Mouse (Mus musculus): ENCODE measurements around the gene Slc15a5.

The Slc15a5 gene

DNA sequence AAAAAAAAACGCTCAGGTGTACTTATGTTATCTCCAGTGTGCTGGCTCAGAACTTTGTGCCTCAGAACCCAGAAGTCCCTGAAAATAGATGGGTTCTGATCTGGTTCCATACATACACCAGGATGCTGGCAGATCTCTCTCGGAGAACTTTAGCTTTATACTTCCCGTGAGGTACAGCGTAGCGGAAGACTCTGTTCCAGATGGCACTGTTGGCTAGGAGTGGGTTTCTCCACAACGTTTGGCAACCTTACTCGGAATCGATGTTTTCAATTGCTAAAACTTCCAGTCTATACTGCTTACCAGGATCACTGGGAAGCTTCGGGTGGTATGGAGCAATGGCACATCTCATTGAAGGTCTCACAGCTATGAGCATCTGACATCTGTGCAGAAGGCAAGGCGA is 9.8 kb downstream of the Slc15a5 start:
- intact Hi-C loops (cut with DNase I): no loop called here

DNA sequence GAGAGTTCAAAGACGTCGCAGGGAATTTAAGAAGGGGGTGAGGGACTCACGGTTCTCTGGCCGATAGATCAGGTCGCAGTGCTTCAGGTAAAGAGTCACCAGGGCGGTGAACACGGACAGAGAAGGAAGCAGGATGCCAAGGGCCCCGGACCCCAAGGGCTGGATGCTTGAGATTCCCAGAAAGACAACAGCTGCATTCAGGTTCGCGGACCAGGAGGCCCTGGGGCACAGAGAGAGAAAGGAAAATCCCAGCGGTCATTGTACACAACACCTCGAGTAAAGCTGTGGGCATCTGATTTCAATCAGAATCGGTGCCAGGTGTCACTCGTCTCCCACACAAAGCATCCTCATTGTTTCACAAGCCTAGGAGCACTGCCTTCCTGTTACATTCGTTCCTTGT is 24.1 kb downstream of the Slc15a5 start:
- intact Hi-C loops (cut with DNase I): no loop called here

DNA sequence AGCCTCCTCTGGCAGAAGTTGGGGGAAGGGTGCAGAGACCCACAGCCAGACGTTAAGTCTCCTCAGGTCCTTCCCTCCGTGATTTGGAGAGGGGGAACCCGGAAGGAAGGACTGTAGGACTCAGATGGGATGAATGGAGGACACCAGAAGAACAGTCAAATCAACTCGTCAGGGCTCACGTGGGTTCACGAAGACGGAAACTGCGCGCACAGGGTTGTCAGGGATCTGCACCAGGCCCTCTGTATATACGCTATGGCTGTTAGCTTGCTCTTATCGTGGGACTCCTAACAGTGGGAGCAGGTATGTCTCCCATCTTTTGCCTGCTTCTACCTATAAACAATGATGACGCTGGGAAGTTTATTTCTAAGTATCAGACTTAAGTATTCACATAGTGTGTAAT is 24.8 kb downstream of the Slc15a5 start:
- intact Hi-C loops (cut with DNase I): no loop called here

DNA sequence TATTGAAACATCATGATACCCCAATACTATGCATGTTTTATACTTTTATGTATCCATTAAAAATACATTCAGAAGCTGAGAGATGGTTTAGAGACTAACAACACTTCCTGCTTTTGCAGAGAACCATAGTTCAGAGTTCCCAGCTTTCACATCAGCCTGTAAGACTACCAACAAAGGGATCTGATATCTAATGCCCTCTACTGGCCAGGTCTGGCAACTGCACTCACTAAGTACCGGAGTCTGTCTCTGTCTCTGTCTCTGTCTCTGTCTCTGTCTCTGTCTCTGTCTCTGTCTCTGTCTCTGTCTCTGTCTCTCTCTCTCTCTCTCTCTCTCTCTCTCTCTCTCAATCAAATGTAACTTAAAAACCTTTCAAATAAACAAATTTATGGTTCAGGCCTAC is 25.6 kb downstream of the Slc15a5 start:
- intact Hi-C loops (cut with DNase I): no loop called here

DNA sequence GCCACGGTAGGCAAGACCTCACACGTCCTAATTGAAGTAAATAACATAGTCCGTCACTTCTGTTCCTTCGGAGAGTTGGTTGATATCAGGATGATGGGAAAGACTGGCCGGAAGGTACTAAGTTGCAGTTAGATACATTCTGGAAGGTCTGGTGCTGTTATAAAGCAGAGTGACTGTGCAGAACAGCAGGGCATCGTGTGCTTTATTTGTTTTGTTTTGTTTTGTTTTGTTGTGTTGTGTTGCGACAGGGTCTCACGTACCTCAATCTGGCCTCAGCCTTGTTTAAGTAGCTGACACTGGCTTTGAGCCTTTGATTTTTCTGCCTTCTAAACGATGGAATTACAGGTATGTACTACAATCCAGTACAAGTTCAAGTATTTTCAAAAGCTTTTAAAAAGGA is 26.0 kb downstream of the Slc15a5 start:
- intact Hi-C loops (cut with DNase I): no loop called here

DNA sequence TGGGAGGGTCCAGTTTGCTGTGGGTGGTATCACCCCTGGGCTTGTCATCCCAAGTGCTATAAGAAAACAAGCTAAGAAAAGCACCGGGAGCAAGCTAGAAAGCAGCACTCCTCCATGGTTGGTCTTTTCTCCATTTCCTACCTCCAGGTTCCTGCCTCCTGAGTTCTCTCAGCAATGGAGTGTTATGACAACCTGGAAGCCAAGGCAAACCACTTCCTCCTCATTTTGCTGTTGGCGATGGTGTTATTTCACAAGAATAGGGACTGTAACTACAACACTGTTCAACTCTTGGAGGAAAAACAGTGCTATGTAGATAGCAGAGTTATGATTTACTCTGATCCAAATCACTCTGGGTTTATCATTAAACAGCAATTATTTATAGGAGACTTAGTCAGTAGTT is 34.4 kb downstream of the Slc15a5 start:
- intact Hi-C loops (cut with DNase I): no loop called here

DNA sequence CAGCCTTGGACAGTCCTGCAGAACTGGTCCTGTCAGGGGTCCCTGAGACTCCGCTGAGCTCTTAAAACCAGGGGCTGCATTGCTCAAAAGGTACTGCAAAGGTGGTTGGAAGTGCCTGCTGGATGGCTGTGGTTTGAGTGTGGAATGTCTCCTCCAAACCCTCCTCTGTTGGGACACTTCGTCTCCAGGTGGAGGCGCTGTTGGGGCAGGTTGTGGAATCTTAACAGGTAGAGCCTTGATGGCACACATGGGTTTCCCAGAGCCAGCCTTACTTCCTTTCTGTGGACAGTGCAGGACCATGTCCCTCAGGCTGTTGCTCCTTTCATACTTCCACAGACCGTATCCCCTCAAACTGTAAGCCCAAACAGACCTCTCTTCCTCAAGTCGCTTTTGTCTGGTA is 36.8 kb downstream of the Slc15a5 start:
- intact Hi-C loops (cut with DNase I): no loop called here

DNA sequence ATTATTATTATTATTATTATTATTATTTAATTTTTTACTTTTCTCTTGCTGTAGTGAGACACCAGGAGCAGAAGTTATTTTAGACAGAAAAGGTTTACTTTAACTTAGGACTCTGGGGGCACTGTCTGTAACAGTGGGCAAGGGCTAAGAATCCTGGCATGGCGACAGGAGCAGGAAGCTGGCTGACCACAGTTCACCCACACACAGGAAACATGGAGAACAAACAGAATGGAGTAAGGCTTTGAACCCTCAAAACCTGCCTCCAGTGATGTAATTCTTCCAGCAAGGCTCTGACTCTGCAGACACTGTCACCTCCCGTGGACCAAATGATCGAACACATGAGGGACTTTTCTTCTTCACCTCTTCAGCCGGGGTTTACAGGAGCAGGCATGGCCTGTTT is 37.9 kb downstream of the Slc15a5 start:
- intact Hi-C loops (cut with DNase I): no loop called here

DNA sequence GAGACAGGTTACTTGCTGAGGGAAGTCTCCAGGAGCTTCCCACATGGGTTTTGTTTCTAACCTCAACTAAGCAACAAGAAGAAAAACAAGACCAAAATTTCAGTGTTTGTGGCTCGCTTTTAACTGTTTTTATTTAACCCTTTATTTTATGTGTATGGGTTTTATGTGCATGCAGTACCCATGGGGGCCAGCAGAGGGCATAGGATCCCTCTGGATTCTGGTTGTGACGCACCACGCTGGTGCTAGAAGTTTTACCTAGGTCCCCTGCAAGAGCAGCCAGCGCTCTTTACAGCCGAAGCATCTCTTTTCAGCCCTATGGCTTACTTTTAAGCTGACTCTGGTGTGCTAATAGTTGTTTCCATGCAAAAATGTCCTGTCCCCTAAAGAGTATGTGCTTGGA is 42.1 kb downstream of the Slc15a5 start:
- intact Hi-C loops (cut with DNase I): no loop called here

DNA sequence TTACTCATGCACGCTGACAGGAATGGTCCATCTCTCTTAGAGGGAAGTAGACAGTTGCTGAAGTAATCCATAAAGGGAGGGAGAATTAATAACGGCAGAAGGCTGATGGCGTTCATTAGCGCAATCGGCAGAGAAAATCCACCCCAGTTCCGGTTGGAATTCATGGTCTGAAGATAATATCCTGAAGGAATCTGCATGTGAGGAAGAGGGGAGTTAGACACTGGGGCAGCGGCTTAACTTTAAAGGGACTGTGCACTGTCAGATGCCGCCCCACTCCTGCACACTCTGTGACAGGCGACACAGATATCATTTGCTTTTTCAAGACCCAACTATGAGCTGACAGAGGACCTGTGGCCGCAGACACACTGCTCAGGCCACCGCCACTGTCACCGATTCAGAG is 42.8 kb downstream of the Slc15a5 start:
- intact Hi-C loops (cut with DNase I): no loop called here

DNA sequence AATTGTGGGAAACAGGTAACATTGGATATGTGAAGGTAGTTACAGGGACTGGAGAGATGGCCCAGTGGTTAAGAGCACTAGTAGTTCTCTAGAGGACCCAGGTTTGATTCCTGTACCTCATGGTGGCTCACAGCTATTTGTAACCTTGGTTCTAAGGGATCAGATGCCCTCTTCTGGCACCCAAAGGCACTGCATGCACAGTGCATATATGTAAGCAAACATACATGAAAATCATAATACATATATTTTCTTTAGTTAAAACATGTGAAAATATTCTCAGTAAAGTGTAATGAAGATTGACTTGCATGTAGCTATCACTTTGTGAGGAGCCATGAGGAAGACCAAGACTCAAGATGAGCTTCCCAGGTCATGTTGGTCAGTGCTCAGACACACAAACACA is 62.8 kb downstream of the Slc15a5 start:
- intact Hi-C loops (cut with DNase I): no loop called here

DNA sequence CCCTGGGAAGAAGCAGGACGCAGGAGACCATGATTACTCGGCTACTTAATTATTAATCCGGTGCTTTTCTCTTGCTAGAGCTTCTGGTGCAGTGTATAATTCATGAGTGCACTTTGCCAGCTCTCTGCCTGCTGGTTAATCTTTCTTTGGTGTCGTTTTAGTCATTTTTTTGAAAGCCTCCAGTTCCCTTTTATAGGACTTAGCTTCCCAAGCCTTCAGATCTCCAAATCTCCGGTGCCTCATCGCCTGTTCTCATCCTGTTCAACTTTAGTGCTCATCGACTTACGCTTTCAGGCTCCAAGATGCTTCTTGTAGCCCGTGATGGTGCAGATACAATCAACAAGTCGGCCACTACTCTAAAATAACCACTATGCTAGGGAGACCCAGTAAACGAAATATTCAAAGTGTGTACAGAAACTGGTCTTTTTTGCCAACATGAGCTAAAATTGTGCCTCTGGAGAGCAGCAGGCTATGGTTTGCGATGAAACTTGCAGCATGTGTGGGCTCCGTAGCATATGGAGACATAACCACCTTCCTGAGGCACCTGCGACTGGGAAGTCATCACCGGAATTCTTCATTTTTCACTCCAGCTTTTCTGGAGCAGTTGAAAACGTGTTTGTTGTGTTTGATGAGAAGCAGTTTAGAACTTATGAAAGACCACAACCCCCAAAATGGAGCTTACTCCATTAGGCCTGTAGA is 64.6 kb downstream of the Slc15a5 start:
- intact Hi-C loops (cut with DNase I): no loop called here

DNA sequence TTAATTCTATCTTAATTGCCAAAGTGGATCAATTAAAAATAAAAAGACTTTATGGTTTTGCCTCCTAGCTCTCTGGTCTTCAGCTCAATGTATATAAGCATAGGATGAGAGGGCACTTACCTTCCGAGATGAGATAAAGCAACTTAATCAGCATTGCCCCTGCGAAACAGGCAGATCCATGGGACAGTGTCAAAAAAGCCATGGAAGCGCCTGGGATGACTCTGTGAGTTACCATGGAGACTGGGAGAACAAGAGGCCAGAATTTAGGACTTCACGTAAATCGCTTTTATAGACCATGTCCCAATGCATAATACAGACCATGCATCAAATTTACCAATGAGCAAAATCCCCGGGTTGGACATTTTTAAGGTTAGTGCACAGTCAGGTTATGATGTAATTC is 67.8 kb downstream of the Slc15a5 start:
- intact Hi-C loops (cut with DNase I): no loop called here

DNA sequence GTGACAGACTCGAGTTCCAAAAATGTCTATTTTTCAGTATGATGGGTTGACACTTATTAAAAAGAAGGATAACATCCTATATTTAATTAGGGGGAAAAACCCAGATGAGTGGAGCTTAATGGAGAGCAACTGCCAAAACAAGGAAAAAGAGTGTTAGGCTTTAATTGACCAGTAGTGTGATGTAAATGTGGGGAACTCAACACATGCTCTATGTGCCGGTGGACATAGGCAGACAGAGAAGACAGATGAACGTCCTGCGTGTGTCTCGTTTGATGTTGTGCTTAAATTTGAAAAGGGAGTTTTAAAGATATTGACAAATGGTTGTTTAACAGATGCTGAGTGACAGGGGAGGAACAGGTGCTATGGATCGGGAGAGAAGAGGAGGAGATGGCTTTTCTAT is 72.0 kb downstream of the Slc15a5 start:
- intact Hi-C loops (cut with DNase I): no loop called here

DNA sequence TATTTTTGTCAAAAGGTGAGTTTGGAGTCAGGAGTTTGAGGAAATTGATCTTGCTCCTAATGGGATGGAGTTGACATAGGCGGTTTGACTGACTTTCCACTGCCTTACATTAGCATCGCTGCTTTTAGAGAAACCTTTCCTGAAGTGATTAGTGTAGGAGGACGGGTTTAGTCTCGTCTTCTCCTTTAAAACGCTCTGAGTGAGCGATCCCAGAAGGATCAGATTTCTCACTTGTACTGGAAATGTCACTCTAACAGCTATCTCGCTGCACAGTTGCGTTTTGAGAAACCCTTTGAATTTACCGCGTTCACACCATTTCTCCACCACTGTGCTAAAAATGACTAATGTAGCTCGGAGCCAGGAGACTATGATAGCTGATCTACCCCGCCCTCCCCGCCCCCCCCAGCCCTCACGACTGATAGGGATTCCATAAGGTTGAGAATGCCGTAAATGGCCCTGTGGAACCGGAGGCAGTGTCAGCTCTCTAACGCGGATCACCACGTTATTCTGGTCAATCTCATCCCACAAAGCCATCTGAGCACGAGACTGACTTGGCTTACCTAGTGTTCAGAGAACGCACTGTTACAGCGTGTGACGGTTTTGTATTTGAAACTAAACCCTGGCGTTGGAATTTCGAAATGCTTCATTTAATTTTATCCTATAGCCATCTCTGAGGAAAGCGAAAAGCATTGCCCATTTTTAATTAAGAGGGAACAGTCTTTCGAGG is 73.0 kb downstream of the Slc15a5 start:
- intact Hi-C loops (cut with DNase I): no loop called here

DNA sequence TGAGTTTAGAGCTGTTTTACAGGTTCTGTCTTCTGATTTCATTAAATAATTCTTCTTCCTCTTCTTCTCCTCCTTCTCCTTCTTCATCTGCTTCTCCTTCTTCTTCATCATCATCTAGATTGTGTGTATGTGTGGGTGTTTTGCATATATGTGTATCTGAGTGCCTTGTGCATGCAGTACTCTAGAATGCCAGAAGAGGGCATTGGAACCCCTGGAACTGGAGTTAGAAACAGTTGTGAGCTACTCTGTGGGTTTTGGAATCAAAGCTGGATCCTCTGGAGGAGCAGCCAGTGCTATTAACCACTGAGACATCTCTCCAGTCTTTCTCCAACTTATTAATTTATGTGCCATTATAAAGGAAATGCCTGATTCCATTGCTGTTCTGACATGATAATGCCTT is 89.9 kb downstream of the Slc15a5 start:
- intact Hi-C loops (cut with DNase I): loop anchor here (5.0 kb wide), 1 partner anchor 162 kb away; no protein-coding TSS in a partner anchor

DNA sequence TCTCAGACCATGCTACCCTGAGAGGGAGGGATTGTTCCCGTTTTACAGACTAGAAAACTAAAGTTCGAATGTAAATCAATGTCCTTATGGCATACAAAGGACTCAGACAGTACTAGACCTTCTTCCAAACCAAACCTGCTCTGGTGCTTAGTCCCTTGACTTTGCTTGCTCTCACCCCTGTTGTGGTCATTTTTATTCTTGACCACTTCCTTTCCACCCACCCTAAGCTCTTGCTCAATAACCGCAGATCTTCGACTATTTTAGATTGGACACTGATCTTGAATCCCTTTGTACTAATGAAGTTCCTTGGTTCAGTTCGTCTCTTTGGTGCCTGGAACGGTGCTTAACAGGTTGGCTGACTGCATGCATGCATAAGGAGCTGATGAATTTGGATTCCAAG is 94.5 kb downstream of the Slc15a5 start:
- intact Hi-C loops (cut with DNase I): loop anchor here (5.0 kb wide), 1 partner anchor 167 kb away; no protein-coding TSS in a partner anchor

DNA sequence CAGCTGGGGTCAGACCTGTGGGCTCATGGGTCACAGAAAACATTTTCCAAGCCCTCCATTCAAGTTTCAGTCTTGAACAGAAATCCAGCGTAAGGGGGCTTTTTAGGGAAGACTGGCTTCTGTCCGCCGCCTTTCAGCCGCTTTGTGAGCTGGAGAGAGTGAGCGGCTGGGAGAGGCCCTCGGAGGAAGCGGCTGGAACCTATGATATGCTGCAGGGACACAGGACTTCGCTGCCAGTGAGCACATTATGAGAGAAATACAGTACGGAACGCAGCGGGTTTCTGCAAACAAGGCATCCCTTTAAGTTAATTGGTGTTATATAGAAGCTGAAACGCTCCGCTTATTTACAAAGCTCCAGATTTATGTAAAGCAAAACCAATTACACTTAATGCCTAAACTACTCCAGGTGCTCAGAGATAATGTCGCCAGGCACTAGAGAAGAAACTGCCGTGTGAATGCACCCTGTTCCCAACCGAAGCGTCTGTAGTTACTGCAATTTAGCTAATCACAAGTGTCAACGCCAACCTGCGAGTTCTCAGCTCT is 97.5 kb downstream of the Slc15a5 start:
- intact Hi-C loops (cut with DNase I): no loop called here

DNA sequence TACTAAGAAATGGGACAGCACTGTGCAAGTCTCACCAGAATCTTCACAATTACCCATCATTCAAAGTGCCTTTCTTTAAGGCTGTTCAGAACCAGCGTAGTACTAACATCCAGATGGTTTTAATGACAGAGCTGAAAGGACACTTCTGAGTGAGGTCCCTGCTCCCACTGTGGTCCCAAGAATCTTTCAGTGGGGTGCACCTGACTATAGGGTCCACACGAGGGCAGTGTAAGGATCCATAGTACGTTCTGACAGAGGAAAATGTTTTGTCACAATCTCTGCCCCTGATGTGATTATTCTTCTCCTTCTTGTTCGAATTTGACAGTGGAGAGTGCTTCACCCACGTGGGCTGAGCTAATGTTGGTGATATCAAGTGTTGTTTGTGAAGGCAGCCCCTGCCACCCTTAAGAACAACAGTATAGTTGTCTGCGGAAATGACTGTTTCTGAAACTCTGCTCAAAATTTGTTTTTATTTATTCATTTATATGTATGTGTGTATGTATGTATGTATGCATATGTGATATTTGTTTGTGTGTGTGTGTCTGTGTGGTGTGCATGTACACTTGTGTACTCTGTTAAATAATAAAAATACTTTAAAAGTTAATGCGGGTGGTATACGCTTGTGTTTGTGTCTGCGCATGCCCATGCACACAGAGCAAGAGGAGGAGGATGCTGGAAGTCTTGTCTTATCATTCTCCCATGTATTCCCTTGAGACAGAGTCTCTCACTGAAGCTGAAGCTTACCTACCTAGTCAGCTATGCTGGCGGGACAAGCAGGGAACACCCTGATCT is 98.6 kb downstream of the Slc15a5 start:
- intact Hi-C loops (cut with DNase I): no loop called here

DNA sequence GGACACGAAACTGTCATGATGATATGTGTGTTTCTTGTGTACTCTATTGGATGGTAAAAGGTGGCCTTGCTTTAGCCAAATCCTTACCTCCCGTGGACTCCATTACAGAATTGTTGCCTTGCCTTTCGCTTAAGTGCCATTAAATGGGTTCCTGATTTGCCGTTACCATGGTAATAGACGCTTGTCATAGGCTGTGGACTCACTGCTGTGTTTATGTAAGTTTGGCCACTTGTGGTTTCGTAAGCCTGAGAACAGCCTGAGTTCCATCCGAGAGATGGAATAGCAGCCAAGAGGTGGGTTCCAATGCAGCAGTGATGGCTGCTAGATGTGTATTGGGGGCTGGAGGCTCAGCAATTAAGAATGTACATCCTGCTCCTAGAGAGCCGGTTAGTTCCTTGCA is 99.3 kb downstream of the Slc15a5 start:
- intact Hi-C loops (cut with DNase I): no loop called here

DNA sequence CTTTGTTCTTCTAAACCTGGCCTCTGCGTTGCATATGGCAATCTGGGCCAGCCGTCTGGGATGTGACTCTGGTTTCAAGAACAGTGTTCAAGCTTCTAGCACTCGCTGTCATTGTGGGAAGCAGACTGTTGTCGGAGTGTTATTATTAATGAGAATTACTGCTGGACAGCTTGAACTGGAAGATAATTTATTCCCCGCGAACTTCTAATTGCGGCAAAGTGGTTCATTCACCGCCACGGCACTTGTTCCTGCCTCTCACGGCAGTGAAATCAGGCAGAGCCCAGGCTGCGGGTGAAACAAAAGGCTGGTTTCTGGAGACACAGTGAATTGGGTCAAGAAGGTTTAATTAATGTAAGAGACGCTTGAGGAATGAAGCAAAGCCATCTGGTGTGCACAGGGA is 99.9 kb downstream of the Slc15a5 start:
- intact Hi-C loops (cut with DNase I): no loop called here

DNA sequence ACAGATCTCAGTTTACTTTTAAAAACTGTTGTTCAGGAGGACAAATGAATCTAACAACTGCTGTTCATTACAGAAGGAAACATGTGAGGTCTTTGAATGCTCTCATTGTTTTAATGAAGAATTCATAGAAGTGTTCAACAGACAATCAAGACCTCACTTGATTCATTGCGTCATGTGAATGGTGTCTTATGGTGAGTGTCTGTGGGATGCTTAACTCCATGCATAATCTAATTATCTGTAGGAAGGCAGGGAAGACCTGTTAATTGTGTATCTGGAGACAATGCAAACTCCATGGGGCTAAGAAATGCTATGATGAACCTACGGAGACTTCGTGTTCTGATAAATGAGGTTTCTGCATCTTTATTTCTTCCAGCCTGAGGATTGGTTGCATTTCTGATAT is 103.7 kb downstream of the Slc15a5 start:
- intact Hi-C loops (cut with DNase I): no loop called here

All from adrenal gland (tissue).